Mouse (Mus musculus) liver, embryonic 13.5 days (tissue): ENCODE results near the gene Fbrs. TPM values are rescaled to one million over a fixed set of nuclear protein-coding genes. Genes with fewer than 3 reads are reported as not detected.
A peak's percentile ranks its signal among the peaks of the same experiment; 100 is the strongest.
"Not testable (repeated sequence)": the region's sequence is repeated elsewhere in the genome, so short reads cannot be mapped to it uniquely, and the experiment has no call there.

Experiments
- ATAC-seq: fragments of 200-750 bp; cut with Nextera tagmentation; 2 replicates; pipeline ENCODE4 v1.8.0; 2017; ENCODE audit warnings: low read depth, mild to moderate bottlenecking, moderate number of reproducible peaks, moderate library complexity
- DNase-seq: peaks from one replicate; pipeline ENCODE4 v3.0.0; 2022
- H3K27ac ChIP-seq: fragments of 300-500 bp; sonication (generic); 2 replicates; pipeline ENCODE4 v1.5.1; 2015; ENCODE audit warnings: moderate library complexity, mild to moderate bottlenecking, inconsistent platforms
- H3K27me3 ChIP-seq: fragments of 300-500 bp; sonication (generic); 2 replicates; pipeline ENCODE4 v1.6.1; 2015; ENCODE audit warnings: mild to moderate bottlenecking, inconsistent platforms
- H3K36me3 ChIP-seq: fragments of 300-500 bp; sonication (generic); 2 replicates; pipeline ENCODE4 v1.6.1; 2015; ENCODE audit warnings: mild to moderate bottlenecking, inconsistent platforms
- H3K4me1 ChIP-seq: fragments of 300-500 bp; sonication (generic); replicated peaks from 2 replicates; pipeline ENCODE4 v1.6.1; 2015; ENCODE audit warnings: inconsistent platforms
- H3K4me2 ChIP-seq: fragments of 300-500 bp; sonication (generic); 2 replicates; pipeline ENCODE4 v1.6.1; 2015; ENCODE audit warnings: inconsistent platforms, mild to moderate bottlenecking, moderate library complexity
- H3K4me3 ChIP-seq: fragments of 300-500 bp; sonication (generic); replicated peaks from 2 replicates; pipeline ENCODE4 v1.5.1; 2015; ENCODE audit warnings: mild to moderate bottlenecking, inconsistent platforms
- H3K9ac ChIP-seq: fragments of 300-500 bp; sonication (generic); 2 replicates; pipeline ENCODE4 v1.6.1; 2015; ENCODE audit warnings: mild to moderate bottlenecking, inconsistent platforms
- H3K9me3 ChIP-seq: fragments of 300-500 bp; sonication (generic); replicated peaks from 2 replicates; pipeline ENCODE4 v1.6.1; 2016; ENCODE audit warnings: inconsistent platforms
- WGBS: fragments of 180-500 bp; shearing (Covaris S2); methylation state at CpG from one replicate; pipeline ENCODE4 v1.1.7; 2015; ENCODE audit not compliant: insufficient replicate concordance; 5-methylcytosine and 5-hydroxymethylcytosine counted together
- polyA plus RNA-seq: library from polyadenylated mRNA; unstranded; fragments of >200 nt; fragmentation: Nextera tagmentation; extraction: Ambion mirVana; gene quantifications from 2 replicates; pipeline ENCODE4 v1.2.1, GENCODE M21; 2015

The Fbrs gene
- polyA plus RNA-seq, 1 experiment from 2014 or later: 3.7 TPM

- ATAC-seq: not testable (repeated sequence)
These were observed 30.8 kb downstream of the Fbrs start for GRCm38 (mm10) chr7:127509830-127510229.

GRCm38 (mm10) chr7:127511241-127511640 is 32.2 kb downstream of the Fbrs start:
- H3K4me3 ChIP-seq: peak overlapping the region; percentile 96
- DNase-seq: no peak
- no peaks in the 10 kb centered on the region for H3K27me3 ChIP-seq
- H3K27ac ChIP-seq: peak overlapping the region; percentile 96
- H3K4me1 ChIP-seq: peaks cover 43% of the 10 kb centered on the region
- H3K4me2 ChIP-seq: peak overlapping the region; percentile 92
- peak overlapping the region; percentile 95 for H3K9ac ChIP-seq
- no peaks in the 10 kb centered on the region for H3K9me3 ChIP-seq
- no peak for ATAC-seq
- 37% methylated on average over 8 of the region's 8 CpGs for WGBS
- peaks cover 24% of the 10 kb centered on the region for H3K36me3 ChIP-seq

More at GRCm38 (mm10) chr7:127509830-127510229, 30.8 kb downstream of the Fbrs start:
- 52% methylated on average over 4 of the region's 4 CpGs for WGBS
- Histone ChIP-seq H3K36me3 (peaks cover 10% of the 10 kb centered on the region), H3K4me1 (peaks cover 32% of the 10 kb centered on the region)
- DNase-seq, H3K9me3 ChIP-seq, H3K9ac ChIP-seq, H3K4me2 ChIP-seq, H3K27ac ChIP-seq, H3K27me3 ChIP-seq, H3K4me3 ChIP-seq: not testable (repeated sequence)

- H3K36me3 ChIP-seq: peaks cover 30% of the 10 kb centered on the region
- peak within 1 kb of the TSS; percentile 96 for H3K4me3 ChIP-seq
- peaks cover 43% of the 10 kb centered on the region for H3K4me1 ChIP-seq
- DNase-seq (peak; percentile 97), ATAC-seq (peak; percentile 95)
- peak within 1 kb of the TSS; percentile 95 for H3K9ac ChIP-seq
- 1% methylated on average over 37 of the region's 37 CpGs for WGBS
- peak within 1 kb of the TSS; percentile 96 for H3K27ac ChIP-seq
- peak within 1 kb of the TSS; percentile 92 for H3K4me2 ChIP-seq
- H3K27me3 ChIP-seq: no peaks in the 10 kb centered on the region
- no peaks in the 10 kb centered on the region for H3K9me3 ChIP-seq
These were observed 32.8 kb downstream of the Fbrs start, which contains the start of gene Srcap for GRCm38 (mm10) chr7:127511808-127512230. Srcap (plus strand) TSS chr7:127511983.

GRCm38 (mm10) chr7:127512231-127513015 is 33.4 kb downstream of the Fbrs start:
- no peaks in the 10 kb centered on the region for H3K9me3 ChIP-seq
- H3K4me3 ChIP-seq: peak overlapping the region; percentile 96
- WGBS: under 1% methylated on average over 68 of the region's 93 CpGs
- ATAC-seq (peak; percentile 81), DNase-seq (peak; percentile 90)
- peak overlapping the region; percentile 92 for H3K4me2 ChIP-seq
- H3K27me3 ChIP-seq: no peaks in the 10 kb centered on the region
- peak overlapping the region; percentile 95 for H3K9ac ChIP-seq
- peaks cover 43% of the 10 kb centered on the region for H3K4me1 ChIP-seq
- peak overlapping the region; percentile 96 for H3K27ac ChIP-seq
- peaks cover 36% of the 10 kb centered on the region for H3K36me3 ChIP-seq

DNA sequence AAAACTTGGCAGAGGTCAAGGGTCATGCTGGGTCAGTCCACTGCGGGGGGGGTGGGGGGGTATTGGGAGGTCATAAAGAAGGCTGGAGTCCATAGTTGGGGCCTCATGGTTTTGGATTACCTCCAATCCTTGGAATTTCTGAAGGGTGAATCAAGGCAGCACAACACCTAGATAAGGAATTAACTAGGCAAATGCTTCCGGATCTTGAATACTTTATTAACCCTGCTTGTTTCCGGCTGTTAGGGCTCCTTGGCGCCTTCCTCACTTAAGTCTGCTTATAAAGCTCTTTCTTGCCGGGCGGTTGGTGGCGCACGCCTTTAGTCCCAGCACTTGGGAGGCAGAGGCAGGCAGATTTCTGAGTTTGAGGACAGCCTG is 34.0 kb downstream of the Fbrs start:
- Histone ChIP-seq H3K4me2 (peak overlapping the region; percentile 92), H3K4me1 (peaks cover 43% of the 10 kb centered on the region), H3K4me3 (peak overlapping the region; percentile 96), H3K9ac (peak overlapping the region; percentile 95), H3K27me3 (no peaks in the 10 kb centered on the region), H3K27ac (peak overlapping the region; percentile 96), H3K36me3 (peaks cover 42% of the 10 kb centered on the region), H3K9me3 (no peaks in the 10 kb centered on the region)
- DNase-seq (peak; percentile 29), ATAC-seq (no peak; the same call in 1 of the 2 replicates)
- 15% methylated on average over 8 of the region's 8 CpGs for WGBS

DNA sequence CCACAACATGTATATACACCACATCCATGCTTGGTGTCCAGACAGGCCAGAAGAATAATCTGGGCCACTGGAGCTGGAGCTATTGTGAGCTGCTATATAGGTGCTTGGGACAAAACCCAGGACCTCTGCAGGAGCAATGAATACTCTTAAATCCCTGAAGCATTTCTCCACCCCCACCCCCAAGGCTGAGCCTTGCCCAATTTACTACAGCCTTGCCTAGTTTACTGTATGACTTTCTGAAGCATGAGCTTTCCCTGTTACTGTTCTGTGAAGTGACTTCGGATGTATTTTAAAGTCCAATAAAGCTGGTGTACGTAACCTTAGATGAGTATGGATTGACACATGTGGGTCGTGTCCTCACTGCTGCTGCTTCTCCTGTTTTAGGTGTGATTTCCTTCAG is 34.8 kb downstream of the Fbrs start:
- peak overlapping the region; percentile 92 for H3K4me2 ChIP-seq

GRCm38 (mm10) chr7:127515846-127516245 is 36.8 kb downstream of the Fbrs start:
- ATAC-seq (no peak), DNase-seq (no peak)
- Histone ChIP-seq H3K27ac (no peak overlapping the region), H3K4me2 (no peak overlapping the region), H3K36me3 (peaks cover 69% of the 10 kb centered on the region), H3K9ac (no peak overlapping the region), H3K27me3 (no peaks in the 10 kb centered on the region), H3K4me3 (no peak overlapping the region), H3K9me3 (no peaks in the 10 kb centered on the region), H3K4me1 (peaks cover 39% of the 10 kb centered on the region)
- 84% methylated on average over 7 of the region's 7 CpGs for WGBS

More for the DNA sequence above, 34.8 kb downstream of the Fbrs start:
- no peaks in the 10 kb centered on the region for H3K9me3 ChIP-seq
- no peaks in the 10 kb centered on the region for H3K27me3 ChIP-seq
- H3K36me3 ChIP-seq: peaks cover 50% of the 10 kb centered on the region
- H3K4me3 ChIP-seq: peak overlapping the region; percentile 96
- DNase-seq: no peak
- H3K4me1 ChIP-seq: peaks cover 43% of the 10 kb centered on the region
- no peak for ATAC-seq
- H3K9ac ChIP-seq: peak overlapping the region; percentile 95
- WGBS: 80% methylated on average over 3 of the region's 3 CpGs
- peak overlapping the region; percentile 0; the same call in 1 of the 2 replicates for H3K27ac ChIP-seq

- Histone ChIP-seq H3K36me3 (peaks cover 74% of the 10 kb centered on the region), H3K9me3 (no peaks in the 10 kb centered on the region), H3K4me1 (peaks cover 34% of the 10 kb centered on the region), H3K4me2 (no peak overlapping the region), H3K4me3 (no peak overlapping the region), H3K27me3 (no peaks in the 10 kb centered on the region), H3K9ac (no peak overlapping the region), H3K27ac (no peak overlapping the region)
- ATAC-seq: no peak
- DNase-seq: no peak
- 85% methylated on average over 7 of the region's 7 CpGs for WGBS
These were observed 37.3 kb downstream of the Fbrs start for GRCm38 (mm10) chr7:127516344-127516743.

GRCm38 (mm10) chr7:127519284-127519683 is 40.3 kb downstream of the Fbrs start, which contains the start of gene Gm42715:
Gm42715 (plus strand) TSS chr7:127519584.
- Histone ChIP-seq H3K4me2 (no peak within 1 kb of the TSS), H3K27ac (no peak within 1 kb of the TSS), H3K4me3 (no peak within 1 kb of the TSS), H3K9ac (no peak within 1 kb of the TSS), H3K4me1 (peaks cover 16% of the 10 kb centered on the region; the same call in 1 of the 2 replicates), H3K9me3 (no peaks in the 10 kb centered on the region), H3K27me3 (no peaks in the 10 kb centered on the region), H3K36me3 (peaks cover 96% of the 10 kb centered on the region)
- ATAC-seq: no peak
- no peak for DNase-seq
- 85% methylated on average over 3 of the region's 3 CpGs for WGBS
